Mouse (Mus musculus) CD4-positive helper T cell, adult 2 months (primary cell): ENCODE measurements at regions not wholly inside any gene's neighbourhood (a gene's known extent, or its start where the extent isn't known, plus 50 kb on each side); places are given as distances from the start of the nearest gene placed in this dataset.
A peak's percentile ranks its signal among the peaks of the same experiment; 100 is the strongest.

Experiments
- DNase-seq: peaks from one replicate; pipeline ENCODE4 v3.0.0-alpha.2; 2012; ENCODE audit warnings: low read depth, missing footprints, low spot score

- no peak for DNase-seq
Observed at GRCm38 (mm10) chr1:156994005-156994643, 54.7 kb upstream of the Ralgps2 start.

DNA sequence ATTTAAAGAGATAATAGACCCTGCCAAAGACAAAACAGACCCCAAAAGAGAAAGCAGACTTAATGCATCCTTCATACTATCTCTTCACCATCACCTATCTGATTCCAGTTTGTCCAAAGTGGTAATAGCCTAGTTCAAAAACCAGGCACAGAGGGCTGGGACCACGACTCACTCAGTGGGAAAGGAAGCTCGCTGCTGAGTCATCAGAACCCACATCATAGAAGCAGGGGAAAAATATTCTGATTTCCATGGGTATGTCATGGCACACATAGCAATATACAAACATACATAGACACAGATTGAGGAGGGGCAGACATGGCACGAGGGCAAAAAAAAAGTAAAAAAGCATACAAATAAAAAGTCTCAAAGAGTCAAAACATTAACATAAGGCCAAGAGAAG lies 53.7 kb upstream of the Ralgps2 start:
- DNase-seq: no peak

- DNase-seq: no peak
Observed at GRCm38 (mm10) chr1:156992536-156992935, 53.1 kb upstream of the Ralgps2 start.

DNA sequence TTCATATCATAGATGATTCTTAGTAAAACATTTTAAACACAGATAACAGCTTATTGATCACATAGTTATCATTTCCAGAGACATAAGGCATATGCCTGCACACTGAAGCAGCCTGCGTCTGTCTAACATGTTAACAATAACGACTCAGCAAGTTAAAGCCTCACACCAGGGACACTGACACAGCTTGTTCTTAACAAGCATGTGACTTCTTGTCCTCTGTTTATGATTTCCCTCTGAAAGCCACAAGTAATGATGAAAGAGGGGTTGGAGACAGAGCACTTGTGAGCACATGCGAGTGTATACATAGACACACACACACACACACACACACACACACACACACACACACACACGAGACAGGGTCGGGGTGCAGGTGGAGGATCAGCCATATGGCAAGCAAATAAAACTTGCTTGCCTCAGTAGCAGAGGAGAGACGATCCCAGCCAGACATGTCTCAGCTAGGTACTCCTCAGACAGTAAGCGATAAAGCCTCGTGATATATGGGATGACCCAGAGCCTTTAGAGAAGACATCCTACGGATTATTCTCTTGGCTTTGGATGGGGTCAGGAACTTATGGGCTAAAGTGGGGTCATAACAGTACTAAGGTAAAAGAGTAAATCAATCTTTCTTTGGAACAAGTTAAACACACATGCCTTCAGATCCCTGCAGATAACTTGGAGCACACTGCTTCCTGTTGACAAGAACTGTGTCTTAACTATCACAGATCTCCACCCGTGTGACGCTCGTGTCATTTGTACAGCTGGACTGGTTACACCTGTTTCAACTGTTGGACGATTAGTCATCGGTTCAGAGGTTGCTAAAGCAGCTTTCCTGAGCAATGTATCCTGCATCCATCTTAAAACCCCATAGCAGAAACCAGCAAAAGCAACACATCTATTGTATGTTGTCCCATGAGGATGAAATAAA lies 51.4 kb upstream of the Ralgps2 start:
- DNase-seq: peak; percentile 37

DNA sequence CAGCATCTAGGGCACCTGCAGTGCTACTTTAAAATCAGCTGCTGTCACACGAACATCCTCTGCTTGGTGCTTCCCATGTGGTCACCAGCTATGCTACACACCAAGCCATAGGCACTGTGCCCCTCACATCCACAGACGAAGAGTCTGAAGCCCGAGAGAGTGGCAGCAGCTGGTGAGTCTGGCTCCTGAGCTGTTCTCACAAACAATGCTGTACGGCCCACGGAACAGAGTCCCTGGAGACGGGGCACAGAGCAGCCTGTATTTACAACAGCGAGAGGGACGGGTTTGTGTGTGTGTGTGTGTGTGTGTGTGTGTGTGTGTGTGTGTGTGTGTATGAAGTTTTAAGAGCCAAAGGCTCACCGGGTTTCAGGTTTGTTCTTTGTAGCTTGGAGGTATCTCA lies 50.7 kb upstream of the Ralgps2 start:
- peak; percentile 15 for DNase-seq

- DNase-seq: no peak
Observed at GRCm38 (mm10) chr1:156989149-156989785, 49.8 kb upstream of the Ralgps2 start.
